22 mouse cellular contexts compared by ENCODE assay signal in genomic region chr16:94489326-94489725, GRCm38 (mm10). TPM values are rescaled to one million over a fixed set of nuclear protein-coding genes. Genes with fewer than 3 reads are reported as not detected.
DNase-seq lines count a peak whose midpoint lies in the region; TF ChIP-seq lines count a peak whose summit lies in the region.
"Had no signal": no experiment of that assay in that cellular context is flagged by ENCODE, and none has a peak within 500 bp of the region (broad histone marks: within the 10 kb centered on the region; RNA-seq: fewer than 3 reads in every experiment).

No protein-coding gene starts in this region.

- H3K4me3 ChIP-seq in left cerebral cortex, adult 2 months: no peak overlapping the region
- H3K4me3 ChIP-seq: embryonic facial prominence, embryonic 12.5 days; embryonic facial prominence, embryonic 15.5 days; heart, embryonic 12.5 days; heart, embryonic 15.5 days; hindbrain, embryonic 10.5 days; hindbrain, embryonic 13.5 days had no signal

- H3K27ac ChIP-seq in left cerebral cortex, adult 2 months: no peak overlapping the region
- H3K27ac ChIP-seq: embryonic facial prominence, embryonic 12.5 days; embryonic facial prominence, embryonic 15.5 days; heart, embryonic 15.5 days; hindbrain, embryonic 10.5 days; hindbrain, embryonic 13.5 days had no signal

- DNase-seq in left cerebral cortex, postnatal 14 days (ENCODE audit: low spot score in 2 of 2): peak; percentile 55 to 76
- no peak for DNase-seq in left cerebral cortex, adult 2 months (ENCODE audit: extremely low spot score in 1 of 2, low spot score in 2 of 2)
- DNase-seq in right cerebral cortex, postnatal 10 days (ENCODE audit: low spot score in 2 of 2): peak; percentile 38 to 61
- DNase-seq in right cerebral cortex, postnatal 4 days: no peak
- DNase-seq in right cerebral cortex, postnatal 36 days (ENCODE audit: low spot score in 2 of 2): peak; percentile 35 to 64
- DNase-seq in cerebellum, postnatal 10 days: no peak
- DNase-seq: adrenal gland, adult 2 months; adrenal gland, postnatal 14 days; cerebellum, adult 11-12 months; cerebellum, adult 8-10 months; cerebellum, postnatal 25 days; forebrain, postnatal 0 days; gastrocnemius, postnatal 25 days; heart, adult 18-20 months; heart, postnatal 10 days; heart, postnatal 36 days had no signal

- intact Hi-C loops in left cerebral cortex, postnatal 14 days (cut with DNase I): no loop called here
- intact Hi-C loops in left cerebral cortex, adult 2 months (cut with DNase I): no loop called here

- TF ChIP-seq CTCF in left cerebral cortex, adult 2 months (IDR thresholded peaks at IDR 0.05): no peak

RNA-seq across cellular contexts. Expression of gene Vps26c, which starts 37.3 kb away (rescaled TPM):
- 10 to 100 TPM; 28.4 to 31.0 TPM for total RNA-seq in left cerebral cortex, postnatal 14 days (2021)
- total RNA-seq in left cerebral cortex, adult 2 months (2021): 10 to 100 TPM; 30.5 to 35.4 TPM

Comparison
In these comparisons a context has a peak if more than half of its experiments do, and no peak if none do; other contexts are left out.
1. DNase-seq: peak in left cerebral cortex, postnatal 14 days (2 of 2), right cerebral cortex, postnatal 10 days (2 of 2) and right cerebral cortex, postnatal 36 days (2 of 2); none in left cerebral cortex, adult 2 months (0 of 2), right cerebral cortex, postnatal 4 days (single experiment) and cerebellum, postnatal 10 days (0 of 2).